Mouse (Mus musculus): Measurements from ENCODE around the gene Nfasc. TPM values are rescaled to one million over a fixed set of nuclear protein-coding genes. Genes with fewer than 3 reads are reported as not detected.

Nfasc gene
- polyA plus RNA-seq (2012; rRNA removed), result 1.0 and 1.1 TPM in 2 replicates
- 0.33 and 0.34 TPM in 2 replicates for polyA plus RNA-seq (2014; fragmentation: Nextera tagmentation; extraction: Ambion mirVana)

DNA sequence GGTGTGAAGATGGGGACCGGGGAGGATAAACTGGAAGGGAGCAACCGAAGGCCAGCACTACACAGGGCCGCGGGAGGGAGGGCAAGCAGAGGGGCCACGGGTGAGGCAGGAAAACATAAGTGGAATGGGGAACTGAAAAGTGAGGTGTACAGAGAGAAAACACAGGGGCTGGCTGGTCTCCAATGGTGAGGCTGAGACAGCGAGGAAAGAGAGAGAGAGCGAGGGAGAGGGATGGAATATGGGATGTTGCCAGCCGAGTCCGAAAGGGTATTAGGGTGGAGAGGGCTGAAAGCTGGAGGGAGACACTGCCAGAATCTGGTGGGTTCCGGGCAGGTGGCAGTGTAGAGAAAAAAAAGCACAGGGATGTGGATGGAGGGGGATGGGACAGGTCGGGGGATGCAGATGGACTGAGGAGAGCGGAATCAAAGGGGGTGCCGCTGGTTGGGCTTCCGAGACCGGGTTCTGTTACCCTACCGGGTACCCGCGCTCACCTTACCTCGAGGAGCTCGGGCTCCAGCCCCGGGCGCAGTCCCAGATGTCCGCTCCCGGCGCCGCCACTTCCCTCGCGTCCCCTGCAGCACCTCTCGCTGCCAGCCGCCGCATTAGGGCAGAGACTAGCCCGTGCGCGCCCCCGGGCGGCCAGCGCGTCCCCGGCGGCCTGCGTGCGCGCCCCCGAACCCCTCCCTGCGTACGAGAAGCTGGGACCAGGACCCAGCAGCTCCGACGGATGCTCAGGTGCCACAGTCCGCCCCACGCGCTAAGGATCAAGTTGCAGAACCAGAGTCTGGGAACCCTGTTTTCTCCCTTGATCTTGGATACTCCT is at the start of gene Nfasc:
Nfasc (minus strand) TSS at position 623 of the 823 bp plus-strand sequence.
- TF ChIP-seq POLR2A (IDR thresholded peaks at IDR 0.05; ENCODE audit: borderline replicate concordance, extremely low read depth, insufficient read depth, insufficient read length), result no peak
- H3K36me3 ChIP-seq (ENCODE audit: control insufficient read depth, insufficient read depth, low read length), result no peaks in the 10 kb centered on the region
- peaks cover 42% of the 10 kb centered on the region for H3K27me3 ChIP-seq (ENCODE audit: control insufficient read depth, insufficient read depth, low read length)
- 5% methylated on average over 37 of the region's 51 CpGs for whole genome bisulfite sequencing
- DNase-seq (ENCODE audit: low spot score), result peak; percentile 12
- no peak within 1 kb of the TSS for H3K27ac ChIP-seq (replicated peaks; ENCODE audit: low read depth, low read length)
- peaks cover 8% of the 10 kb centered on the region for H3K4me1 ChIP-seq (ENCODE audit: control insufficient read depth, insufficient read depth, low read length)
- ATAC-seq (ENCODE audit: low FRiP score, low read depth), result no peak
- H3K4me3 ChIP-seq (replicated peaks; ENCODE audit: low read length), result peak within 1 kb of the TSS; percentile 39
- no peaks in the 10 kb centered on the region for H3K9me3 ChIP-seq (ENCODE audit: control insufficient read depth, low read length)
- peak within 1 kb of the TSS; percentile 41 for H3K9ac ChIP-seq (ENCODE audit: low read depth, low read length, severe bottlenecking)
- peak within 1 kb of the TSS; percentile 77 for H3K4me2 ChIP-seq (replicated peaks; ENCODE audit: low read depth, low read length, severe bottlenecking)

DNA sequence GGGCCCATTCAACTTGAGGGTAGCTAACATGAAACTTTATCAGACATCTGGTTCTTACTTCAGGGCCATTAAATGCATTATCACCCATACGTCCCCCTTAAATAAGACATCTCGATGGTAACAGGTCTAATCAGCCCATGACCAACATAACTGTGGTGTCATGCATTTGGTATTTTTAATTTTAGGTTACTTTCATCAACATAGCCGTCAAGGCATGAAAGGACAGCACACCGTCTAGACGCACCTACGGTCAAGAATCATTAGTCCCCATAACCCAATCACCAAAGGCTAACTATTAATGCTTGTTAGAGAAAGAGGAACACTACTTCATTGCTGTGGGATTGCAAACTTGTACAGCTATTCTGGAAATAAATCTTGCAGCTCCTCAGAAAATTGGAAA is 49.5 kb upstream of the Nfasc start:
- no peak for TF ChIP-seq POLR2A (IDR thresholded peaks at IDR 0.05; ENCODE audit: borderline replicate concordance, extremely low read depth, insufficient read depth, insufficient read length)
- Histone ChIP-seq H3K9me3 (ENCODE audit: control insufficient read depth, low read length) (no peaks in the 10 kb centered on the region), H3K4me2 (replicated peaks; ENCODE audit: low read depth, low read length, severe bottlenecking) (no peak overlapping the region), H3K27me3 (ENCODE audit: control insufficient read depth, insufficient read depth, low read length) (no peaks in the 10 kb centered on the region), H3K27ac (replicated peaks; ENCODE audit: low read depth, low read length) (no peak overlapping the region), H3K4me3 (replicated peaks; ENCODE audit: low read length) (no peak overlapping the region), H3K4me1 (ENCODE audit: control insufficient read depth, insufficient read depth, low read length) (peaks cover 5% of the 10 kb centered on the region; the same call in 1 of the 2 replicates), H3K36me3 (ENCODE audit: control insufficient read depth, insufficient read depth, low read length) (no peaks in the 10 kb centered on the region), H3K9ac (ENCODE audit: low read depth, low read length, severe bottlenecking) (no peak overlapping the region)
- ATAC-seq (ENCODE audit: low FRiP score, low read depth), result no peak
- WGBS, result 88% methylated on average over 6 of the region's 6 CpGs
- no peak for DNase-seq (ENCODE audit: low spot score)

DNA sequence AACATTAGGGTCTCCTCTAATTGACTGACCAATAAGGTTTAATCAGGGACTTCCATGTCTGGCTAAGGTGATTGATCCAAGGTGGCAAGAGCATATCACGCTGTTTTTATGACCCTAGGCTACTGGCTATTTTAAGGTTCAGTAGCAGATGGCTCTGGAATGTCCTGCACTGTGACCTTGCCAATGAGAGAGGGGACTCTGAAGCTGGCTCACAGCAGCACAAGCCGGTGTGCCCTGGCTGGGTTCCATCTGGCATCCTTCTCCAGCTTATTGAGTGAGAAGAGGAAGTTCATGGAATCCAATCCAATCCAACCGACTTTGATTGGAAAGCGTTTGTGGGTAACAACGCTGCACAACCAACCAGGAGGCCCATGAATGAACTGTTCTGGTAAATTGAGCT is 45.3 kb upstream of the Nfasc start:
- 25% methylated on average over 5 of the region's 5 CpGs for WGBS
- ATAC-seq (ENCODE audit: low FRiP score, low read depth) (no peak), DNase-seq (ENCODE audit: low spot score) (peak; percentile 59)
- no peak overlapping the region for H3K27ac ChIP-seq (replicated peaks; ENCODE audit: low read depth, low read length)
- H3K9ac ChIP-seq (ENCODE audit: low read depth, low read length, severe bottlenecking), result no peak overlapping the region
- H3K4me3 ChIP-seq (replicated peaks; ENCODE audit: low read length), result no peak overlapping the region
- H3K27me3 ChIP-seq (ENCODE audit: control insufficient read depth, insufficient read depth, low read length), result no peaks in the 10 kb centered on the region
- H3K4me1 ChIP-seq (ENCODE audit: control insufficient read depth, insufficient read depth, low read length), result peaks cover 5% of the 10 kb centered on the region; the same call in 1 of the 2 replicates
- TF ChIP-seq POLR2A (IDR thresholded peaks at IDR 0.05; ENCODE audit: borderline replicate concordance, extremely low read depth, insufficient read depth, insufficient read length), result no peak
- H3K4me2 ChIP-seq (replicated peaks; ENCODE audit: low read depth, low read length, severe bottlenecking), result no peak overlapping the region
- H3K9me3 ChIP-seq (ENCODE audit: control insufficient read depth, low read length), result no peaks in the 10 kb centered on the region
- H3K36me3 ChIP-seq (ENCODE audit: control insufficient read depth, insufficient read depth, low read length), result no peaks in the 10 kb centered on the region

DNA sequence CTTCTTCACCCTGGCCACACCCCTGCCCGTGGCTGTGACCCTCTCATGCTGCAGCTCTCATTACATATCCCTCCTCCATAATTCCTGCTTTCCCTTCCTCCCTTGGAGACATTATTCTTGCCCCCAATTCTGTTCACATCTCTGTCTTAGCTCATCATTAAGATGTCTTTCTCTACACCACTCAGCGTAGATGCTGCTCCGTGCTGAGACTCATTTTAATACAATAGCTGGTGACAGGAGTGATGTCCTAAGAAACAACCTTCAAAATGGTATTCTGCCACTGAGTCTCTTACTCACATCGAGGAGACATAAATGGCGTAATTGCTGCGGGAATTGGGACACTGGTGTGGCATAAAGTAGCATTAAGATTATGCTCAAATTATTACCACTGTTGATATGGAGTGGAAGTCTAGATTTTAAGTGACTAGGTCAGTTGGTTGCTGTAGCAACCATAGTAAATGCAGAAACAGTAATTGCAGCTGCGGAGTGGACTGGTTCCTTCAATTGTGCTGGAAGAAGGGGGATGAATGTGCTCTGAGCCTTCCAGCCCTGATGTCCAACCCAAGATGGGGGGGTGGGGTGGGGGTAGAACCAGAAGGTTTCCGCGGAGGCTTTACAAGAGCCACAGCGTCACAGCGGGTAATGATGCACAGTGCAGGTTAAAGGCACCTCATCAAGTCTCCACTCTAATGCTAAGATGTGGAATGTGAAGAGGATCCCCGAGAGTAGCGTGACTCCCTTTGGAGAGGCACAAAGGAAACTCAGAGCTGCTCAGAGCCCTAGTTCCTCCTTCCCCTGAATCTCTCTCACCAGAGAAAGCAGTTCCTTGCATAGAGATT is 40.2 kb upstream of the Nfasc start:
- H3K27ac ChIP-seq (replicated peaks; ENCODE audit: low read depth, low read length), result no peak overlapping the region
- no peak overlapping the region for H3K4me3 ChIP-seq (replicated peaks; ENCODE audit: low read length)
- ATAC-seq (ENCODE audit: low FRiP score, low read depth) (no peak), DNase-seq (ENCODE audit: low spot score) (no peak)
- TF ChIP-seq POLR2A (IDR thresholded peaks at IDR 0.05; ENCODE audit: borderline replicate concordance, extremely low read depth, insufficient read depth, insufficient read length), result no peak
- peaks cover under 1% of the 10 kb centered on the region; the same call in 1 of the 2 replicates for H3K4me1 ChIP-seq (ENCODE audit: control insufficient read depth, insufficient read depth, low read length)
- no peaks in the 10 kb centered on the region for H3K36me3 ChIP-seq (ENCODE audit: control insufficient read depth, insufficient read depth, low read length)
- H3K9ac ChIP-seq (ENCODE audit: low read depth, low read length, severe bottlenecking), result no peak overlapping the region
- H3K4me2 ChIP-seq (replicated peaks; ENCODE audit: low read depth, low read length, severe bottlenecking), result no peak overlapping the region
- 64% methylated on average over 13 of the region's 13 CpGs for WGBS
- no peaks in the 10 kb centered on the region for H3K27me3 ChIP-seq (ENCODE audit: control insufficient read depth, insufficient read depth, low read length)
- H3K9me3 ChIP-seq (ENCODE audit: control insufficient read depth, low read length), result no peaks in the 10 kb centered on the region

DNA sequence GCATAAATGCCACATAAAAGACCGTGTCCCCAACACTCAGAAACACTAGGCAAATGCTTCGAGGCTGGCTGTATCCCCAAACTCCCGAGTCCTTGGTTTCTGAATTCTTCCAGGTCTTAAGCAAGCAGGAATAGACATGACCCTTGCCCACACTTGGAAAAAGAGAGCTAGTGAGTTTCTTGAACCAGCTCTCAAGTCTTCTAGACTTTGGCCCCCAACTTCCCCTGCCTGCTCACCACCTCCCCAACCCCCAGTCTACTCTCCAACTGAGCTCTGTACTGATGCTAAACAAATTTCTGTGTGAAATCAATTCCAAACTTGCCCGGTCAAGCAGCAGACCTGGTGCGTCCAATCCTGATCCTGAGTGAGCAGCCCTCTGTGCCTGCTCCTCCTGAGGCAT is 39.4 kb upstream of the Nfasc start:
- Histone ChIP-seq H3K4me3 (replicated peaks; ENCODE audit: low read length) (no peak overlapping the region), H3K9ac (ENCODE audit: low read depth, low read length, severe bottlenecking) (no peak overlapping the region), H3K4me1 (ENCODE audit: control insufficient read depth, insufficient read depth, low read length) (no peaks in the 10 kb centered on the region), H3K4me2 (replicated peaks; ENCODE audit: low read depth, low read length, severe bottlenecking) (no peak overlapping the region), H3K27me3 (ENCODE audit: control insufficient read depth, insufficient read depth, low read length) (no peaks in the 10 kb centered on the region), H3K36me3 (ENCODE audit: control insufficient read depth, insufficient read depth, low read length) (no peaks in the 10 kb centered on the region), H3K27ac (replicated peaks; ENCODE audit: low read depth, low read length) (no peak overlapping the region), H3K9me3 (ENCODE audit: control insufficient read depth, low read length) (no peaks in the 10 kb centered on the region)
- no peak for TF ChIP-seq POLR2A (IDR thresholded peaks at IDR 0.05; ENCODE audit: borderline replicate concordance, extremely low read depth, insufficient read depth, insufficient read length)
- ATAC-seq (ENCODE audit: low FRiP score, low read depth), result no peak
- DNase-seq (ENCODE audit: low spot score), result no peak
- 85% methylated on average over 5 of the region's 5 CpGs for WGBS

Measured in limb, embryonic 14.5 days (tissue).